Mouse (Mus musculus) NIH3T3 (cell line): Measurements from ENCODE around the gene Lyg2.

Experiments
- DNase-seq: peaks from one replicate; pipeline ENCODE4 v3.0.0-alpha.2; 2012; ENCODE audit warnings: low read depth

Lyg2 gene

GRCm38 (mm10) chr1:37877736-37878460 lies 38.4 kb downstream of the Lyg2 start:
- no peak for DNase-seq

DNA sequence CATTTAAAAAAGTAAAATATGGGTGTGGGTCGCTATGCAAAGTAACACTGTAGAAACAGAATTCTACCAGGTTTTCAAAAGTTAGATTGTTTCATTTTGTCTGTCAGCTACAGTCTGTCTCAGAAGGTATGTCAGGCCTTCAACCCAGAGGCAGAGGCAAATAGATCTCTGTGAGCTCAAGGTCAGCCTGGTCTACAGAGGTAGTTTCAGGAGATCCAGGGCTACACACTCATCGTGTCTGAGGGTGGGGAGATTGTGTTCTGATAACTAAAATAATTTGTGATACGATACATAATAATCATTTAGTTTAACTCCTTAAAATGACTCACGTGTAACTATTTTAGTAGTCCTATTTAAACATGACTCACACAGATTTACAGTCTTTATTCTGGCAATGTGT lies 43.1 kb downstream of the Lyg2 start:
- DNase-seq, result peak; percentile 8

GRCm38 (mm10) chr1:37872131-37873067 lies 43.9 kb downstream of the Lyg2 start:
- peak; percentile 95 for DNase-seq

DNA sequence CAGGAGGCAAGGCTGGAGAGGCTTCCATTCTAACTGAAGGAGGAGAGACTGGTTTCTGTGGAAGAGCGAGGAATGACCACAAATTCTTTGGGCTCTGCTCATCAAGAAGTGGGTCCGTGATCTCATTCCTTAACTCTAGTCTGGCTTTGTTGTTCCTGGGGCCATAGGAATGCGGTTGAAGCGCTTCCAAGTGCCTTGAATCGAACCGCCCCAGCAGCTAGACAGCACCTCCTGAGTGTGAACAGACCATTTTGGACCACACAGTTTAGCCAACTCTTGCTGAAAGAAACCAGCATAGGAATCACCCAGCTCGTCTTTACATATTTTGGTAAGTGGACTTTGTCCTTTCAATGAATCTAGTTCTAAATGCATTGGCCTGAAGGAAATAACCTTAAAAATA lies 44.6 kb downstream of the Lyg2 start, which contains the start of gene Lipt1:
Lipt1 (plus strand) TSS at position 35 of the 400 bp plus-strand sequence.
- DNase-seq, result peak; percentile 88

DNA sequence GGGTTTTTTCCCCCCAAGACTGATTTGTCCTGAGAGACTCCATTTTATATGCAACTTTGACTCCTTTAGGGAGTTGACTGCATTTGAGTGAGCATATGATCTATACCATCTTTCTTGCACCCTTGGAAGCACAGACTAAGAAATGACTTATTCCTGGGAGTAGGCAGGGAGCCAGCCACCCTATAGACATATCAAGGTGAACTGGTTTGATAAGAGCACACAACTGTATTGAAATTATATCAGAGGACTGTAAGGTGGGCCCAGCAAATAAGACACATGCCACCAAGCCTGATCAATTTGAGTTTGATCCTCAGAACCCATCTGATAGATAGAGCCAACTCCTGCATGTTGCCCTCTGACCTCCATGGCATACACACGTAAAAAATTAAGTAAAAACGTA lies 46.9 kb downstream of the Lyg2 start:
- DNase-seq, result no peak

GRCm38 (mm10) chr1:37868640-37869039 lies 47.7 kb downstream of the Lyg2 start:
- no peak for DNase-seq

GRCm38 (mm10) chr1:37867684-37868322 lies 48.5 kb downstream of the Lyg2 start:
- DNase-seq, result no peak

DNA sequence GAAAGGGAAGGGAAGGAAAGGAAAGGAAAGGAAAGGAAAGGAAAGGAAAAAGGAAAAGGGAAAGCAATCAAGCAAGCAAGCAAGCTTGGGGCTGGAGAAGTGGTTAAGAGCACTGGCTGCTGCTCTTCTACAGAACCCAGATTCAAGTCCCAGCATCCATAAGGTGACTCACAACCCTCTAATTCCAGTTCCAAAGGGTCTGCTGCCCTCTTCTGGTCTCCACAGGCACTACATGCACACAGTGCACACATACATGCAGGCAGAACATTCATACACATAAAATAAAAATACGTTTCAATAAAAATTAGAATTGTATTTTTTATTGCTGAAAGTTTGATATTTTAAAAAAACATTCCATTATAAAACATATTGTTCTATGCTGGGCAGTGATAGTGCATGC lies 49.2 kb downstream of the Lyg2 start:
- DNase-seq, result peak; percentile 78

- no peak for DNase-seq
Observed at GRCm38 (mm10) chr1:37866286-37866685, 50.0 kb downstream of the Lyg2 start, which contains the start of gene Tsga10. Gene Tsga10 (minus strand): TSS chr1:37866429.

- no peak for DNase-seq
Observed at GRCm38 (mm10) chr1:37865401-37866215, 50.7 kb downstream of the Lyg2 start.

DNA sequence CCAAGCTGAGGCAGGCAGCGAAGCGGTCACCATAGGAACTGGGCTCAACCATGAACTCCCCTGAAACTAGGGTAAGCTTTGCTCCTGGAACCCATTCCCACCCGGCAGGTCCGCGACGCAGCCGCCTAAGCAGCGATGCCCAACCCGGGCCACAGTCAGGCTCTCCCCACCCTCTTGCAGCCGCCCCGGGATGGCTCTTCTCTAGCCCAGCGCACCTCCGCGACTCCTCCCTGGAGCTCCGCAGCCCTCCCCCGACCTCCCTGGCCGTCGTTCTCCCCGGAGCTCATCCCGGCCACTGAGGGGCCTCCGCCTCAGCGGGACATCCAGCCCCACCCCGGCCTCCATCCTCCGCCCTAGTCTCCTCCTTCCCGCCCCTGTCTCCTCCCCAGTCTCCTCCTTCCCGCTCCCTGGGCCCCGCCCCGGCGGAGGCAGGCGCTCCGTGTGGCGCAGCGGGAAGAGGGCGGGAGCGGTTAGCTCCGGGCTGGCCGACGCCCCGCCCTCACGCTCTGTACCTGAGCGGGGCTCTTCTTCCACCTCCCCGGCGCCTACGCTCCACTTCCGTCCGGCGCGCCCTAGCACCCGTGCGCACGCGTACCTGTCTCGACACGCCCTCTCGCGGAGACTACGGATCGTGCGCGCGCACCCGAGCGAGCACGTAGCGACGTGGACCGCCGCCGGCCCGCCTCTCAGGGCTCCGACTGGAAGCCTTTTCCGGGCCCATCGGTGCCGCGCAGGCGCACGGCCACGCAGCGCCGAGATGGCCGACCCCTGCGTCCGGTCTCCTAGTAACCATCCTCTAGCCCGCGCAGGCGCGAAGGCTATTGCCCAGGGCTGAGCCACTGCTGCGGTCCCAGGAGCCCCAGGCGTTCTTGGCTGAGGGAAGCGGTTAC lies 51.5 kb downstream of the Lyg2 start:
- DNase-seq, result peak; percentile 100
